Mouse (Mus musculus) adipocyte (in vitro differentiated cells): ENCODE results near the gene Lce1g.

Experiments
- DNase-seq: peaks from one replicate; pipeline ENCODE4 v3.0.0-alpha.2; 2016; ENCODE audit warnings: low spot score

The Lce1g gene

DNA sequence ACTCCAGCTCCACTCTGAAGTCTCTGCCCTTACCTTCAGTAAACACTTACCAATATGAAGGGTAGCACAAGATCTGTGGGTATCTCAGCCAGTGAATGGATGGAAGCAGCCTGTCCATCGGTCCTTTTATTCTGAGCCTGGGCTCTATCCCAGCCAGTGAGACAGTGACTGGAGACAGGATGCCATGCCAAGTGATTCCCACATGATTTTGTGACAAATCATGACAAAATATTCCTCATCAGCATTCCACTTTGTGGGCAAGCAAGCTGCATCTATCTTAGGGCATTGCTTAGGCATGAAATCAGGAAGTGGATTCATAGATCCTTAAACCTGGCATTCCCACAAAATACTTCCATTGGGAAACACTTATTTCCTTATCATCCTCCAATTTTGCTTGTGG lies at the start of gene Lce1g:
Gene Lce1g, minus strand, starts transcription at position 101 of the 400 bp plus-strand sequence.
- no peak for DNase-seq

DNA sequence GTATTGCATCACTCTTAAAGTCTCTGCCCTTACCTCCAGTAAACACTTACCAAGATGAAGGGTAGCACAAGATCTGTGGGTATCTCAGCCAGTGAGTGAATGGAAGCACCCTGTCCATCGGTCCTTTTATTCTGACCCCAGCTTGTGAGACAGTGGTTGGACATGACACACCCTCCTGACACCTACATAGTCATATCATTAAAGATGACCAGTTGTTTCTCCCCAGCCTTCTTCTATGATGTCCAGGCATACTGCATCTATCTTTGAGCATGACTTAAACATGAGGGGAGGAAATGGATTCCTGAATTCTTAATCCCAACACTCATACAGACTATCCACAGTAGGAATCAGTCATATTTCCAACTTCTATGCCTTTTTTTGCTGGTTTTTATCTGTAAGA lies 38.3 kb upstream of the Lce1g start, which contains the start of gene Lce1j:
Gene Lce1j, minus strand, starts transcription at position 101 of the 400 bp plus-strand sequence.
- no peak for DNase-seq

DNA sequence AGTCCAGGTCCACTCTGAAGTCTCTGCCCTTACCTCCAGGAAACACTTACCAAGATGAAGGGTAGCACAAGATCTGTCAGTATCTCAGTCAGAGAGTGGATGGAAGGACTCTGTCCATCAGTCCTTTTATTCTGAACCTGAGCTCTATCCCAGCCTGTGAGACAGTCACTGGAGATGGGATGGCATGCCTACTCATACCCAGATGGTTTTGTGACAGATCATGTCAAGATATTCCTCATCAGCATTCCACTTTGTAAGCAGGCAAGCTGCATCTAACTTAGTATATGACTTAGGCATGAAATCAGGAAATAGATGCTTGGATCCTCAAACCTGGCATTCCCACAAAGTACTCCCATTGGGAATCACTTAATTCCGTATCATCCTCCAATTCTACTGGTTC lies 26.7 kb upstream of the Lce1g start, which contains the start of gene Lce1i:
Gene Lce1i, minus strand, starts transcription at position 101 of the 400 bp plus-strand sequence.
- no peak for DNase-seq

DNA sequence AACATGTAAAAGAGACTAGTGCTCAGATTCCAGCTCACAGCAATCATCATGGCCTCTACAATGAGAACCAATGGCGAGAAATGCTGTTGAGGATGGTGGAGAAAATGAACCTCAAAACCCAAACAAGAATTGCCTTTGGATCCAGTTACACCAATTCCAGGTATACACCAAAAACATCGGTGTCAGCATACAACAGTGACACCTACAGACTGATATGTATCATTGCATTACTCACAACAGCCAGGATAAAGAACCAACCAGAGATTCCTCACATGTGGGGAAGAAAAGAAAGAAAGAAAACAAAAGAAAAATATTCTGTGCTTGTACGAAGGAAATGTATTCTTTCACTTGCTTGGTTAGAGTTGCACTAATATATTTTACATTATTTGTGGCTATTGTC lies 19.4 kb upstream of the Lce1g start:
- DNase-seq, result peak; percentile 27

- DNase-seq, result no peak
Measured at GRCm38 (mm10) chr3:92764965-92765364, 12.8 kb upstream of the Lce1g start, which contains the start of gene Lce1h. Gene Lce1h, minus strand, starts transcription at chr3:92765065.

DNA sequence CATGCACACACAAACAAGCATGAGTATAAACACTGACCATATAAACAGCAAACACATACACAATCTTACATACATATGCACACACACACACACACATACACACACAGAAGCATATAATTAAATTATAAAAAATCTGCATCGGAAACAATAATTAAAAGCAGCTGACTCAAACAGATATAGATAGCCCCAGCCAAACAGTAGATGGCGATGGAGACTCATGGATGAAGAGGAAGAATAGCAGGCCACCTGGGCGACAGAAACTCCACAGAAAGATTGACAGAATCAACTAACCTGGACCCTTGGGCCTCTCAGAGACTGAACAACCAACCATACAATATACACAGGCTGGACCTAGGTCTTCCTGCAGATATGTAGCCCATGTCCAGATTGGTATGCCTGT lies 1.1 kb upstream of the Lce1g start:
- no peak for DNase-seq

DNA sequence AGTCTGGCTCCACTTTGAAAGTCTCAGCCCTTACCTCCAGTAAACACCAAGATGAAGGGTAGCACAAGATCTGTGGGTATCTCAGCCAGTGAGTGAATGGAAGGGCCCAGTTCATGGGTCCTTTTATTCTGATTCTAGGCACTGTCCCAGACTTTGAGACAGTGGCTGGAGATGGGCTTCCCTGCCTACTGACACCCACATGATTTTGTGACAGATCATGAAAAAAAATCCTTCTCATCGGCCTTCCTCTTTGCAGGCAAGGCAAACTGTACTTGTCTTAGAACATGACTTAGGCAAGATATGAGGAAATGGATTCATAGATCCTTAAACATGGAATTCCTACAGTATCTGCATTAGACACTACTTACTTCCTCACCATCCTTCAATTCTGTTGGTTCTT lies 13.1 kb downstream of the Lce1g start, which contains the start of gene Gm38119:
Gene Gm38119, minus strand, starts transcription at position 101 of the 400 bp plus-strand sequence.
- DNase-seq, result no peak

DNA sequence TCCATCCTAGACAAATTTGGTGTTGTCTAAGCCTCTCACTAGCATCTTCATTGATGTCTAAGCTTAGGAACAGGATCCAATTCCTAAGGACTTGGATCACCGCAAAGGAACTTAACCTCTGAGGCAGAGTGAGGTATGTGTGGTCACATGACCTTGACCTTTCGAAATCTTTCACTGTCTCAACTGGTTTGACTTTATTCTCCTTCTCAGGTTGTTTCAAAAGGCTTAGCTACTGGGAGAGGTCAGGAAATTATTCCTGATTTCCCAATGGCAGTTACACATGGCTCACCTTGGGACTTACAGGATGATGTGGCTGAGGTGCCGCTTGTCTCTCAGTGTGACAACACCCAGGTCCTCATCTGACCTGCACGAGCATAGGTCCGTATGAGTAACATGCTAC lies 29.5 kb downstream of the Lce1g start:
- DNase-seq, result no peak

DNA sequence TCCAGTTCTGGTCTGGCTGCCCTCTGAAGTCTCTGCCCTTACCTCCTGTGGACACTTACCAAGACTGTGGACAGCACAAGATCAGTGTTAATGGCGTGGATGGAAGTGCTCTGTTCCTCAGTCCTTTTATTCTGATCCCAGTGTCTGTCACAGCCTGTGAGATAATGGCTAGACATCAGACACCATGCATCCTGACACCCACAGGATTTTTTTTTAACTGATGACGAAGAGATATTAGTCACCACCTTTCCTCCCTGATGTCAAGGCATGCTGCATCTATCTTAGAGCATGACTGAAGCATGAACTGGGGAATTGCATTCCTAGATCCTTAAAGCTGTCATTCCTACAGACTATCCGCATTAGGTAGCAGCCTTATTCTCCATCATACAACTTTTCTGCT lies 31.9 kb downstream of the Lce1g start, which contains the start of gene Lce1f:
Gene Lce1f, minus strand, starts transcription at position 101 of the 400 bp plus-strand sequence.
- no peak for DNase-seq

GRCm38 (mm10) chr3:92715122-92715521 lies 37.0 kb downstream of the Lce1g start:
- no peak for DNase-seq

DNA sequence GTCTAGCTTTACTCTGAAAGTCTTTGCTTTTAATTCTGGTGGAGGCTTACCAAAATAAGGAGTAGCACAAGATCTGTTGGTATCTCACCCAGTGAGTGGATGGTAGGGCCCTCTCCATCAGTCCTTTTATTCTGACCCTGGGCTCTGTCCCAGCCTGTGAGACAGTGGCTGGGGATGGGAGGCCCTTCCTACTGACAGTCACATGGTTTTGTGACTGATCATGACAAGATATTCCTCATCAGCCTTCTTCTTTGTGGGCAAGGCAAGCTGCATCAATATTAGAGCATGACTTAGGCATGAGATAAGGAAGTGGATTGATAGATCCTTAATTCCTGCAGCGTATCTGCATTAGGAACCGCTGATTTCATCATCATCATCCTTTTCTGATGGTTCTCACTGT lies 43.2 kb downstream of the Lce1g start, which contains the start of gene Lce1e:
Gene Lce1e, minus strand, starts transcription at position 101 of the 400 bp plus-strand sequence.
- DNase-seq, result no peak
